Mouse (Mus musculus): ENCODE measurements around the gene Olfr464.
"Not testable (repeated sequence)": the region's sequence is repeated elsewhere in the genome, so short reads cannot be mapped to it uniquely, and the experiment has no call there.

Olfr464 gene

GRCm38 (mm10) chr11:87866891-87867290, 53.9 kb downstream of the Olfr464 start:
- not testable (repeated sequence) for DNase-seq (ENCODE audit: low spot score in 2 of 2)

Data from urinary bladder, postnatal 36 days (tissue).